Mouse (Mus musculus) cortical plate, adult 2 months (tissue): ENCODE measurements at regions not wholly inside any gene's neighbourhood (a gene's known extent, or its start where the extent isn't known, plus 50 kb on each side); places are given as distances from the start of the nearest gene placed in this dataset.

Experiments
- H3K27ac ChIP-seq: fragments of 200-500 bp; 2 replicates; pipeline ENCODE4 v1.5.1; 2012; ENCODE audit warnings: low read length, control low read depth, inconsistent platforms; ENCODE audit not compliant: insufficient read depth
- H3K4me1 ChIP-seq: fragments of 200-500 bp; 2 replicates; pipeline ENCODE4 v1.6.1; 2011; ENCODE audit warnings: low read length; ENCODE audit not compliant: control insufficient read depth, insufficient read depth
- H3K4me3 ChIP-seq: fragments of 200-500 bp; 2 replicates; pipeline ENCODE4 v1.5.1; 2011; ENCODE audit warnings: mild to moderate bottlenecking, low read length, control low read depth; ENCODE audit not compliant: insufficient read depth
- CTCF ChIP-seq: fragments of 200-500 bp; IDR thresholded peaks from 2 replicates; pipeline ENCODE4 v1.5.1; 2011; ENCODE audit warnings: mild to moderate bottlenecking, control low read depth, low read length; ENCODE audit not compliant: insufficient read depth; ENCODE audit errors: extremely low read depth
- POLR2A ChIP-seq: fragments of 200-500 bp; IDR thresholded peaks from 2 replicates; pipeline ENCODE4 v1.6.1; 2011; ENCODE audit warnings: mild to moderate bottlenecking, low read length, control low read depth; ENCODE audit not compliant: insufficient read depth; ENCODE audit errors: extremely low read depth

GRCm38 (mm10) chr2:115090430-115091175 is 435.8 kb upstream of the Dph6 start:
- TF ChIP-seq POLR2A (no peak), CTCF (no peak)
- Histone ChIP-seq H3K27ac (no peak overlapping the region), H3K4me1 (no peaks in the 10 kb centered on the region), H3K4me3 (no peak overlapping the region)

GRCm38 (mm10) chr2:115095351-115095750 is 440.6 kb upstream of the Dph6 start:
- Histone ChIP-seq H3K27ac (no peak overlapping the region), H3K4me1 (no peaks in the 10 kb centered on the region), H3K4me3 (no peak overlapping the region)
- no peak for TF ChIP-seq POLR2A
- no peak for TF ChIP-seq CTCF

- H3K27ac ChIP-seq: no peak overlapping the region
- no peaks in the 10 kb centered on the region for H3K4me1 ChIP-seq
- H3K4me3 ChIP-seq: no peak overlapping the region
- no peak for TF ChIP-seq POLR2A
- TF ChIP-seq CTCF: no peak
These were observed 446.7 kb upstream of the Dph6 start for GRCm38 (mm10) chr2:115101501-115101900.

- H3K4me3 ChIP-seq: no peak overlapping the region
- H3K27ac ChIP-seq: no peak overlapping the region
- no peak for TF ChIP-seq CTCF
- TF ChIP-seq POLR2A: no peak
- H3K4me1 ChIP-seq: no peaks in the 10 kb centered on the region
These were observed 461.9 kb upstream of the BC052040 start for GRCm38 (mm10) chr2:115119429-115120205.

- Histone ChIP-seq H3K4me3 (no peak overlapping the region), H3K4me1 (no peaks in the 10 kb centered on the region), H3K27ac (no peak overlapping the region)
- TF ChIP-seq POLR2A: no peak
- TF ChIP-seq CTCF: no peak
These were observed 461.4 kb upstream of the BC052040 start for GRCm38 (mm10) chr2:115120206-115120503.

GRCm38 (mm10) chr2:115126625-115127369 is 454.7 kb upstream of the BC052040 start:
- H3K4me1 ChIP-seq: no peaks in the 10 kb centered on the region
- no peak overlapping the region for H3K27ac ChIP-seq
- no peak overlapping the region for H3K4me3 ChIP-seq
- TF ChIP-seq POLR2A: no peak

GRCm38 (mm10) chr2:115131746-115132145 is 449.8 kb upstream of the BC052040 start:
- Histone ChIP-seq H3K4me1 (no peaks in the 10 kb centered on the region), H3K27ac (no peak overlapping the region), H3K4me3 (no peak overlapping the region)
- TF ChIP-seq CTCF: no peak
- TF ChIP-seq POLR2A: no peak

- TF ChIP-seq POLR2A (no peak), CTCF (no peak)
- H3K4me3 ChIP-seq: no peak overlapping the region
- H3K27ac ChIP-seq: no peak overlapping the region
- no peaks in the 10 kb centered on the region for H3K4me1 ChIP-seq
These were observed 449.3 kb upstream of the BC052040 start for GRCm38 (mm10) chr2:115132165-115132592.

- Histone ChIP-seq H3K4me3 (no peak overlapping the region), H3K27ac (no peak overlapping the region), H3K4me1 (no peaks in the 10 kb centered on the region)
- TF ChIP-seq CTCF (no peak), POLR2A (no peak)
These were observed 440.1 kb upstream of the BC052040 start for GRCm38 (mm10) chr2:115141416-115141815.
